15 mouse cellular contexts compared by ENCODE assay signal in genomic region chr4:105001736-105002135, GRCm38 (mm10).
"Had no signal": no experiment of that assay in that cellular context is flagged by ENCODE, and none has a peak within 500 bp of the region (broad histone marks: within the 10 kb centered on the region; RNA-seq: fewer than 3 reads in every experiment).

No protein-coding gene starts in this region.

- H3K27me3 ChIP-seq: limb, embryonic 12.5 days; limb, embryonic 15.5 days; neural tube, embryonic 13.5 days had no signal

- H3K4me1 ChIP-seq: limb, embryonic 12.5 days; limb, embryonic 15.5 days; neural tube, embryonic 13.5 days had no signal

- H3K27ac ChIP-seq: limb, embryonic 12.5 days; limb, embryonic 15.5 days; liver, embryonic 14.5 days; macrophage; neural tube, embryonic 13.5 days had no signal

- H3K4me3 ChIP-seq: limb, embryonic 12.5 days; limb, embryonic 15.5 days; myocyte; neural tube, embryonic 13.5 days had no signal

- H3K9me3 ChIP-seq: limb, embryonic 12.5 days; limb, embryonic 15.5 days; neural tube, embryonic 13.5 days had no signal

- H3K4me2 ChIP-seq: limb, embryonic 12.5 days; limb, embryonic 15.5 days; liver, embryonic 11.5 days; lung, embryonic 14.5 days; neural tube, embryonic 13.5 days had no signal

- H3K9ac ChIP-seq: limb, embryonic 12.5 days; limb, embryonic 15.5 days; liver, embryonic 14.5 days; liver, postnatal 0 days; lung, embryonic 14.5 days; neural tube, embryonic 13.5 days had no signal

- DNase-seq: kidney, postnatal 14 days; kidney, postnatal 4 days; left cerebral cortex, postnatal 4 days; liver, postnatal 0 days; thymus, adult 18-20 months; thymus, postnatal 36 days had no signal

- ATAC-seq: liver, postnatal 0 days; lung, postnatal 0 days had no signal

- H3K36me3 ChIP-seq: limb, embryonic 12.5 days; limb, embryonic 15.5 days; neural tube, embryonic 13.5 days had no signal
